Mouse (Mus musculus) midbrain, embryonic 12.5 days (tissue): ENCODE results near the gene Mbd3l2. TPM values are rescaled to one million over a fixed set of nuclear protein-coding genes. Genes with fewer than 3 reads are reported as not detected.

ENCODE experiments used
- microRNA-seq: library from miRNA; unstranded; fragments of <30 nt; microRNA quantifications from one replicate; pipeline ENCODE4, GENCODE M21; 2017
- polyA plus RNA-seq: library from polyadenylated mRNA; unstranded; fragments of >200 nt; fragmentation: Nextera tagmentation; extraction: Ambion mirVana; gene quantifications from 2 replicates; pipeline ENCODE4 v1.2.1, GENCODE M21; 2016

Mbd3l2 gene
- polyA plus RNA-seq, 1 experiment from 2014 or later, result not detected

Small RNA genes within 50 kb of the gene (microRNA-seq; reads per million reads assigned to microRNA genes)
- not detected for gene Gm22854

Other genes starting within 250 kb of the Mbd3l2 start
- 134 and 159 TPM in 2 replicates for gene Chordc1, start 138.5 kb upstream of the Mbd3l2 start, polyA plus RNA-seq
- 1.6 and 1.7 TPM in 2 replicates for gene Naalad2, start 27.7 kb upstream of the Mbd3l2 start, polyA plus RNA-seq
- not detected in 2 replicates for gene Ubtfl1, start 26.2 kb upstream of the Mbd3l2 start, polyA plus RNA-seq
- 26.3 and 26.8 TPM in 2 replicates for gene Zfp558, start 47.6 kb downstream of the Mbd3l2 start, polyA plus RNA-seq
- gene Mbd3l1, start 47.7 kb downstream of the Mbd3l2 start, polyA plus RNA-seq, result not detected in 2 replicates
- not detected in 2 replicates for gene Muc16, start 243.9 kb downstream of the Mbd3l2 start, polyA plus RNA-seq